Mouse (Mus musculus): Measurements from ENCODE around the gene Olfr1337.
"Not testable (repeated sequence)": the region's sequence is repeated elsewhere in the genome, so short reads cannot be mapped to it uniquely, and the experiment has no call there.

Olfr1337 gene

GRCm38 (mm10) chr4:118782486-118782885 is at the start of gene Olfr1337:
Gene Olfr1337, minus strand, starts transcription at chr4:118782586.
- DNase-seq (ENCODE audit: low spot score in 2 of 2): no peak

- no peak for DNase-seq (ENCODE audit: low spot score in 2 of 2)
These were observed 36.5 kb upstream of the Olfr1337 start for GRCm38 (mm10) chr4:118818921-118819320.

- DNase-seq (ENCODE audit: low spot score in 2 of 2): no peak
These were observed 27.5 kb upstream of the Olfr1337 start, which contains the start of gene Olfr1335 for GRCm38 (mm10) chr4:118809844-118810243. Gene Olfr1335, minus strand, starts transcription at chr4:118809944.

- DNase-seq (ENCODE audit: low spot score in 2 of 2): not testable (repeated sequence)
These were observed 10.4 kb upstream of the Olfr1337 start for GRCm38 (mm10) chr4:118792796-118793195.

- no peak for DNase-seq (ENCODE audit: low spot score in 2 of 2)
These were observed 23.7 kb downstream of the Olfr1337 start, which contains the start of gene Olfr1338 for GRCm38 (mm10) chr4:118758637-118759036. Gene Olfr1338, minus strand, starts transcription at chr4:118758737.

- DNase-seq (ENCODE audit: low spot score in 2 of 2): no peak
These were observed 40.5 kb downstream of the Olfr1337 start for GRCm38 (mm10) chr4:118741881-118742280.

- no peak for DNase-seq (ENCODE audit: low spot score in 2 of 2)
These were observed 41.2 kb downstream of the Olfr1337 start for GRCm38 (mm10) chr4:118740988-118741698.

GRCm38 (mm10) chr4:118739574-118739973 is 42.8 kb downstream of the Olfr1337 start:
- no peak for DNase-seq (ENCODE audit: low spot score in 2 of 2)

GRCm38 (mm10) chr4:118731875-118732274 is 50.5 kb downstream of the Olfr1337 start, which contains the start of gene Olfr1339:
Gene Olfr1339, plus strand, starts transcription at chr4:118732175.
- DNase-seq (ENCODE audit: low spot score in 2 of 2): no peak

All from left cerebral cortex, adult 9 months (tissue).